Mouse (Mus musculus): ENCODE measurements at regions not wholly inside any gene's neighbourhood (a gene's known extent, or its start where the extent isn't known, plus 50 kb on each side); places are given as distances from the start of the nearest gene placed in this dataset.

DNA sequence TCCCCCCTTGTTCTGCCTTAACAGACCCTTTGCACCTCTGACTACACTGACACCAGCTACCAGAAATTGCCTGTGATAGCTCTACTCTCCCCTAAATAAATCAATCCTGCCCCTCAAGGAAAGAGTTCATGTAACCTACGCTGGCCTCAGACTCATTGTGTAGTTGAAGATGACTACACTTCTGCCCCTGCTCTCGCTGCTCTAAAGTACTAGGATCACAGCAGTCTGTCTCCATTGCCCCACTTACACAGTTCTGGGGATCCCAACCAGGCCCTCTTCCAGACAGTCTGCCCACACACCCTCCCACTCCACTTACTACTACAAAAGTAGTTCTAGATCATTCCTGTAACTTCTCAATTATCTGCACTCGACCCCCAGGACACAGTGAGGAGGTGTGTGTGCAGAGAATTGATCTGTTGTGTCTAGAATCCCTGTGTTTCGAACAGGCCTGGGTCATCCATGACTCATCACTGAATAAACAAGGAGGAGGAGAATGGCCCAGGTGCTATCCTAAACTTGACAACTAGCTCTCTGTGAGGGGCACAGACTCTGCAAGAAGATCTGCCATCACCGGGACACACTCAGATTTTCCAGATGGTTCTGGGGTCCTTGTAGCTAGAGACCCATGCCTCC is 160.1 kb upstream of the Dynlrb2 start:
- ATAC-seq (ENCODE audit: low read depth): no peak
- Histone ChIP-seq H3K27ac (ENCODE audit: low read length) (no peak overlapping the region), H3K4me1 (ENCODE audit: control insufficient read depth, low read depth, low read length) (no peaks in the 10 kb centered on the region), H3K9me3 (replicated peaks; ENCODE audit: control insufficient read depth, low read length) (no peaks in the 10 kb centered on the region), H3K27me3 (ENCODE audit: control insufficient read depth, insufficient read depth, low read depth, low read length) (no peaks in the 10 kb centered on the region), H3K4me2 (ENCODE audit: low read depth, low read length) (no peak overlapping the region), H3K36me3 (ENCODE audit: control insufficient read depth, insufficient read depth) (no peaks in the 10 kb centered on the region), H3K4me3 (ENCODE audit: low read depth, low read length) (no peak overlapping the region), H3K9ac (ENCODE audit: low read depth, low read length) (no peak overlapping the region)
- 59% methylated on average over 5 of the region's 5 CpGs for WGBS (ENCODE audit: insufficient replicate concordance)

GRCm38 (mm10) chr8:116343534-116343933 is 161.2 kb upstream of the Dynlrb2 start:
- WGBS (ENCODE audit: insufficient replicate concordance): 65% methylated on average over 5 of the region's 5 CpGs
- no peak for ATAC-seq (ENCODE audit: low read depth)

DNA sequence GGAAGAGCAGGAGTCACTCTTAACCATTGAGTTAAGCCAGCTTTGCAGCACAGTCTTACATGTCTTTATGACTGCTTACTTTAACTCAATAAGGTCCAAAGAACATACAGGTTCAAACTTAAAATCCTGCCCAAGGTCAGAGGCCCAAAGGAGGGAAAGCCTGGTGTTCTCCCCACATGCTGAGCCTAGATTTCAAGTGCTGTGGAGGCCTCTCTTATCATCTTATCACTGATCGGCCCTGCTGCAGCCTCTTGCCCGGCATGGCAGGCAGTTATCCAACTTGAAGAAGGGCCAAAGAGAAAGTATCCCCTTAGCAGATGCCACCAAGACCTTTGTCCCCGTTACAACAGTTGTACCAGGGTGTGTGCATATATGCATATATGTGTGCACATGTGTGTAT is 170.0 kb upstream of the Dynlrb2 start:
- no peak overlapping the region for H3K4me3 ChIP-seq (ENCODE audit: low read depth, low read length)
- H3K27me3 ChIP-seq (ENCODE audit: control insufficient read depth, insufficient read depth, low read depth, low read length): no peaks in the 10 kb centered on the region
- no peaks in the 10 kb centered on the region for H3K9me3 ChIP-seq (replicated peaks; ENCODE audit: control insufficient read depth, low read length)
- no peak for ATAC-seq (ENCODE audit: low read depth)
- H3K4me2 ChIP-seq (ENCODE audit: low read depth, low read length): no peak overlapping the region
- H3K27ac ChIP-seq (ENCODE audit: low read length): no peak overlapping the region
- H3K4me1 ChIP-seq (ENCODE audit: control insufficient read depth, low read depth, low read length): no peaks in the 10 kb centered on the region
- H3K36me3 ChIP-seq (ENCODE audit: control insufficient read depth, insufficient read depth): no peaks in the 10 kb centered on the region
- no peak overlapping the region for H3K9ac ChIP-seq (ENCODE audit: low read depth, low read length)
- WGBS (ENCODE audit: insufficient replicate concordance): 32% methylated on average over 3 of the region's 3 CpGs

More at GRCm38 (mm10) chr8:116343534-116343933, 161.2 kb upstream of the Dynlrb2 start:
- H3K4me2 ChIP-seq (ENCODE audit: low read depth, low read length): no peak overlapping the region
- no peaks in the 10 kb centered on the region for H3K4me1 ChIP-seq (ENCODE audit: control insufficient read depth, low read depth, low read length)
- no peak overlapping the region for H3K9ac ChIP-seq (ENCODE audit: low read depth, low read length)
- H3K27me3 ChIP-seq (ENCODE audit: control insufficient read depth, insufficient read depth, low read depth, low read length): no peaks in the 10 kb centered on the region
- no peak overlapping the region for H3K27ac ChIP-seq (ENCODE audit: low read length)
- H3K4me3 ChIP-seq (ENCODE audit: low read depth, low read length): no peak overlapping the region
- no peaks in the 10 kb centered on the region for H3K36me3 ChIP-seq (ENCODE audit: control insufficient read depth, insufficient read depth)
- no peaks in the 10 kb centered on the region for H3K9me3 ChIP-seq (replicated peaks; ENCODE audit: control insufficient read depth, low read length)

DNA sequence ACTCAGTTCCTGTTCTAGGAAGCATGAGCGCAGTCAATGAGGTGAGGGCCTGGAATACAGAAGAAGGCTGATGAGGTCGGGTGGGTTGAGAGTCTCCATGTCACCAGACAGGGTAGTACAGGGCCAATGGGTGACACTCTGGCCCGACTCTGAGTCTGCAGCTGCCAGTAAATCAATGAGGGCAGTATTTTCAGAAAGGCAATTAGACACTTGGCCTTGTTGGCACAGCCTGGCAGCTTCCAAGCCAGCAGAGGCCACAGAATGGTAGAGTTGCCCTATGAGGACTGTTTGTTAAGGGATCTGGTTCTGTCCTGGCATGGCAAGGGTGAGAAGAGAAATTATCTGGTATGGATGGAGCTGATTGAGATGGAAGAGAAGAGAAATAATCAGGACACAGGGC is 170.7 kb upstream of the Dynlrb2 start:
- H3K27me3 ChIP-seq (ENCODE audit: control insufficient read depth, insufficient read depth, low read depth, low read length): no peaks in the 10 kb centered on the region
- no peaks in the 10 kb centered on the region for H3K4me1 ChIP-seq (ENCODE audit: control insufficient read depth, low read depth, low read length)
- H3K9ac ChIP-seq (ENCODE audit: low read depth, low read length): no peak overlapping the region
- no peaks in the 10 kb centered on the region for H3K36me3 ChIP-seq (ENCODE audit: control insufficient read depth, insufficient read depth)
- no peak overlapping the region for H3K27ac ChIP-seq (ENCODE audit: low read length)
- H3K4me2 ChIP-seq (ENCODE audit: low read depth, low read length): no peak overlapping the region
- no peak overlapping the region for H3K4me3 ChIP-seq (ENCODE audit: low read depth, low read length)
- ATAC-seq (ENCODE audit: low read depth): no peak
- 53% methylated on average over 3 of the region's 3 CpGs for WGBS (ENCODE audit: insufficient replicate concordance)
- no peaks in the 10 kb centered on the region for H3K9me3 ChIP-seq (replicated peaks; ENCODE audit: control insufficient read depth, low read length)

GRCm38 (mm10) chr8:116320014-116320680 is 184.6 kb upstream of the Dynlrb2 start:
- Histone ChIP-seq H3K4me3 (ENCODE audit: low read depth, low read length) (no peak overlapping the region), H3K9ac (ENCODE audit: low read depth, low read length) (no peak overlapping the region), H3K4me2 (ENCODE audit: low read depth, low read length) (no peak overlapping the region), H3K27ac (ENCODE audit: low read length) (no peak overlapping the region), H3K4me1 (ENCODE audit: control insufficient read depth, low read depth, low read length) (no peaks in the 10 kb centered on the region), H3K27me3 (ENCODE audit: control insufficient read depth, insufficient read depth, low read depth, low read length) (no peaks in the 10 kb centered on the region), H3K36me3 (ENCODE audit: control insufficient read depth, insufficient read depth) (no peaks in the 10 kb centered on the region), H3K9me3 (replicated peaks; ENCODE audit: control insufficient read depth, low read length) (no peaks in the 10 kb centered on the region)
- ATAC-seq (ENCODE audit: low read depth): no peak
- WGBS (ENCODE audit: insufficient replicate concordance): 71% methylated on average over 13 of the region's 13 CpGs

DNA sequence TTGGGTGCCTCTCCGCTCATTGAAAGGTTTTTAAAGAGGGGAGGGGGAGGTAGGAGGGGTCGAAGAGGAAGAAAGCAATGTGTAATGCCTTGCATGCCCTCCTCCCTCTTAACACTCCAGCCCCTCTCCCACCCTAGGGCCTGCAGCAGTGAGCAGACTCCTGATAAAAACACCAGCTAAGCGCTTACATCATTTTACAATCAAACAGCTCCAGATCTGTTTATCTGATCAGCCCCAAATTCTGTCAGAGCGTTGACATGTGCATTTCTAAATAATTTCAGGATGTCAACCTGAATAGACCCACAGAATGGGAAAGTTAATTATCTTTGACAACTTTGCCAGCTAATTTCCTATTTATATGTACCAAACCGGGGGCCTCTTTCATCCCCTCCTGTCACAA is 189.4 kb upstream of the Dynlrb2 start:
- Histone ChIP-seq H3K27me3 (ENCODE audit: control insufficient read depth, insufficient read depth, low read depth, low read length) (no peaks in the 10 kb centered on the region), H3K27ac (ENCODE audit: low read length) (no peak overlapping the region), H3K4me3 (ENCODE audit: low read depth, low read length) (no peak overlapping the region), H3K4me1 (ENCODE audit: control insufficient read depth, low read depth, low read length) (no peaks in the 10 kb centered on the region), H3K9ac (ENCODE audit: low read depth, low read length) (no peak overlapping the region), H3K4me2 (ENCODE audit: low read depth, low read length) (no peak overlapping the region), H3K9me3 (replicated peaks; ENCODE audit: control insufficient read depth, low read length) (no peaks in the 10 kb centered on the region), H3K36me3 (ENCODE audit: control insufficient read depth, insufficient read depth) (no peaks in the 10 kb centered on the region)
- 45% methylated on average over 5 of the region's 5 CpGs for WGBS (ENCODE audit: insufficient replicate concordance)
- ATAC-seq (ENCODE audit: low read depth): no peak

GRCm38 (mm10) chr8:116314429-116315092 is 190.2 kb upstream of the Dynlrb2 start:
- H3K4me1 ChIP-seq (ENCODE audit: control insufficient read depth, low read depth, low read length): no peaks in the 10 kb centered on the region
- no peaks in the 10 kb centered on the region for H3K9me3 ChIP-seq (replicated peaks; ENCODE audit: control insufficient read depth, low read length)
- WGBS (ENCODE audit: insufficient replicate concordance): 61% methylated on average over 12 of the region's 12 CpGs
- no peak for ATAC-seq (ENCODE audit: low read depth)
- H3K27me3 ChIP-seq (ENCODE audit: control insufficient read depth, insufficient read depth, low read depth, low read length): no peaks in the 10 kb centered on the region
- no peak overlapping the region for H3K9ac ChIP-seq (ENCODE audit: low read depth, low read length)
- H3K4me2 ChIP-seq (ENCODE audit: low read depth, low read length): no peak overlapping the region
- H3K36me3 ChIP-seq (ENCODE audit: control insufficient read depth, insufficient read depth): no peaks in the 10 kb centered on the region
- no peak overlapping the region for H3K4me3 ChIP-seq (ENCODE audit: low read depth, low read length)
- H3K27ac ChIP-seq (ENCODE audit: low read length): no peak overlapping the region

DNA sequence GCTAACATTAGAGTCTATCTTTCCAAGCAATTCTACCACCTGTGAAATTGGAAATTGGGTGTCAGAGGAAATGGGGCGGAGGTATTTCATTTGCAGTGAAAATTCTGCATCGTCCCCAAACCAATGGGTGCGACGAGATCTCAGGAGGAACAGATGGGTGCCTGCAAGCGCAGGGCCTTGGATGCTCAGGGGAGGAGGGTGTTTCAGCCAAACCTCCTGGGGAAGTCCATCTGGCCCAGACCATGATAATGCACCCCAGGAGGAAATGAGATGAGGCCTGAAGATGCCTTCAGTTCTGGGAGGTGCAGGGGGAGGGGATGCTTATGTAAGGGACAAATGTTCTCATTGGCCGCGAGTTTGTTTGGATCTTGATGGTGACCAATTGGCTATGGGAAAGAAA is 205.9 kb upstream of the Dynlrb2 start:
- no peaks in the 10 kb centered on the region for H3K27me3 ChIP-seq (ENCODE audit: control insufficient read depth, insufficient read depth, low read depth, low read length)
- ATAC-seq (ENCODE audit: low read depth): no peak
- H3K36me3 ChIP-seq (ENCODE audit: control insufficient read depth, insufficient read depth): no peaks in the 10 kb centered on the region
- 74% methylated on average over 7 of the region's 7 CpGs for WGBS (ENCODE audit: insufficient replicate concordance)
- no peak overlapping the region for H3K4me2 ChIP-seq (ENCODE audit: low read depth, low read length)
- H3K27ac ChIP-seq (ENCODE audit: low read length): no peak overlapping the region
- H3K4me3 ChIP-seq (ENCODE audit: low read depth, low read length): no peak overlapping the region
- no peaks in the 10 kb centered on the region for H3K9me3 ChIP-seq (replicated peaks; ENCODE audit: control insufficient read depth, low read length)
- no peak overlapping the region for H3K9ac ChIP-seq (ENCODE audit: low read depth, low read length)
- no peaks in the 10 kb centered on the region for H3K4me1 ChIP-seq (ENCODE audit: control insufficient read depth, low read depth, low read length)

DNA sequence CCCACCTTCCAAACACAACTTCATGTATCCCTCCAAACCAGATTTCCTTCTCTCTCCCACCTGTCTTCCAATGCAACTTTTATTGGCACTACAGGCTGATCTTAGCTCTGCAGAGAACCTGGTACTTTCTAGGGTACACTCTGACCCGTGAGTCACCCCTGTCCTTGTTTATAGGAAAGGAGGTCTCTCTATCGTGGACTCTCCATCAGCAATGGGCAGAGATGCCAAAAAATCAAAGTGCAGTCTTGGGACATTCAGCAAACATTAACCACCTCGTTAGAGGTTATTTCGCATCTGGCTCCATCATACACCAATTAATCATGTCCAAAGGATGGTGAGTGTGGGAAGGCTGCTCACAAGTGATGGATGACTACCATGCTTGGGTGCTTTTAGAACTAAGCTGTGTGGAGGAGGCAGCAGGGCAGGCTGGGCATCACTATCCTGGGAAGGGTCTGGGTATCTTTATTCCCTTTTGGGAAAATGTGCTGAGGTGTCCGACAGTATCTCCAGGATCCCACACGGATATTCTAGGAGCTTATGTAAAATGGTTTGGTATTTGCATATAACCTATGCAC is 214.0 kb upstream of the Dynlrb2 start:
- no peak overlapping the region for H3K4me3 ChIP-seq (ENCODE audit: low read depth, low read length)
- H3K9me3 ChIP-seq (replicated peaks; ENCODE audit: control insufficient read depth, low read length): no peaks in the 10 kb centered on the region
- no peaks in the 10 kb centered on the region for H3K27me3 ChIP-seq (ENCODE audit: control insufficient read depth, insufficient read depth, low read depth, low read length)
- no peak overlapping the region for H3K9ac ChIP-seq (ENCODE audit: low read depth, low read length)
- no peak overlapping the region for H3K4me2 ChIP-seq (ENCODE audit: low read depth, low read length)
- 56% methylated on average over 6 of the region's 6 CpGs for WGBS (ENCODE audit: insufficient replicate concordance)
- H3K27ac ChIP-seq (ENCODE audit: low read length): no peak overlapping the region
- H3K36me3 ChIP-seq (ENCODE audit: control insufficient read depth, insufficient read depth): no peaks in the 10 kb centered on the region
- no peaks in the 10 kb centered on the region for H3K4me1 ChIP-seq (ENCODE audit: control insufficient read depth, low read depth, low read length)
- no peak for ATAC-seq (ENCODE audit: low read depth)

Data from liver, embryonic 16.5 days (tissue).